Mouse (Mus musculus): ENCODE results near the gene Mdn1. TPM values are rescaled to one million over a fixed set of nuclear protein-coding genes. Genes with fewer than 3 reads are reported as not detected.

Gene Mdn1
- total RNA-seq, 2 experiments from 2014 or later: 65.1 to 110 TPM

DNA sequence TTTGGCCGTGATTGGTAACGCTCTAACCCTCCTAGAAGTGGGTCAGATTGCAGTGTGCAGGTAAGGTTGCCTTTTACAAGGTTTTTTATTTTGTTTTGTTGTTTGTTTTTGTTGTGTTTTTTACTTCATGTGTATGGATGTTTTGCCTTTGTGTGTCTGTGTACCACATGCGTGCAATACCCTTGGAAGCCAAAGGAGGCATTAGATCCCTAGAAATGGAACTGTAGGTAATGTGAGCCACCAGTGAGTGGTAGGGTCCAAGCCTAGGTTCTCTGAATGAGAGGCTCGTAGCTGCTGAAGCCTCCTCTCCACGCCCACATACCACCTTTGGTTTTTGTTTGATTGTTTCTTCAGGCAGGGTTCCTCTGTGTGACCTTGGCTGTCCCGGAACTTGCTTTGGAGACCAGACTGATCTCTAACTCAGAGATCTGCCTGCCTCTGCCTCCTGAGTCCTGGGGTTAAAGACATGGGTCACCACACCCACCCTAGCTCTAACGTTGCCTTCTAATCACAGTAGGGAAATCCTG, 113.4 kb downstream of the Mdn1 start:
- ATAC-seq (replicated peaks; ENCODE audit: poor library complexity, severe bottlenecking): no peak

DNA sequence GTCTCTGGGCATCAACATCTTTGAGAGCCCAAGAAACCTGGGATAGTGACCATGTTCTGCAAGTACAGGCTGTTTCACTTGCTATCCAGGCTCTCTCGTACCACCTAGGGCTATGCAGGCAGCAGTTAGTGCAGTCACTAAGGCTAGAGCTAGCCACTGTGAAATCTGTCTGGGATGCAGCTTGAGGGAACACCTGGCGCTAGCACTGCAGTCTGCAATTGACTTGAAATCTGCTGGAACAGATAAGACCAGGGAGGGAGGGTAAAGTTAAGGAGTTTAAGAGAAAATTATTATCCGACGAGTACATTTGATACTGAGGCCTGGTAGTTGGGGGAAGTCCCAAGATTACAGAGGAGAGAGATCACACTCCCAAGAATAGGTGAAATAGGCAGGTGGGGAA, 123.1 kb downstream of the Mdn1 start:
- no peak for ATAC-seq (replicated peaks; ENCODE audit: poor library complexity, severe bottlenecking)

DNA sequence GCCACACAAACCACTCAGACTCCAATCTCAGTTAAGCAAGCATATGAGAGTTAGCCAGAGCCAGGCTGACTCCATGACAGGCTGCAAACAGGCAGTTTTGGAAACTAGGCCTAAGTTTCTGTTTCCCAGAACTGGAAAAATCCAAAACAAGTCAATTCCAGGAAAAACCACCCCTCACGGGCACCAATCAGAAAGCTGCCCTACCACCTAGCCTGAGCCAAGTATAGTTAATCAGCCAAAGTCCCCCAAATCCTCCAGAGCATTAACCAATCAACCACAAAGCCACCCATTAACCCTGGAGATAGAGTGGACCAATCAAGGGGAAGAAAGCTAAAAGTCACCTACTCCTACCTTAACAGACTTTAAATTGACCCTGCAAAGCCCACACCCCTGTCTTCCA, 130.2 kb downstream of the Mdn1 start:
- ATAC-seq (replicated peaks; ENCODE audit: poor library complexity, severe bottlenecking): no peak

DNA sequence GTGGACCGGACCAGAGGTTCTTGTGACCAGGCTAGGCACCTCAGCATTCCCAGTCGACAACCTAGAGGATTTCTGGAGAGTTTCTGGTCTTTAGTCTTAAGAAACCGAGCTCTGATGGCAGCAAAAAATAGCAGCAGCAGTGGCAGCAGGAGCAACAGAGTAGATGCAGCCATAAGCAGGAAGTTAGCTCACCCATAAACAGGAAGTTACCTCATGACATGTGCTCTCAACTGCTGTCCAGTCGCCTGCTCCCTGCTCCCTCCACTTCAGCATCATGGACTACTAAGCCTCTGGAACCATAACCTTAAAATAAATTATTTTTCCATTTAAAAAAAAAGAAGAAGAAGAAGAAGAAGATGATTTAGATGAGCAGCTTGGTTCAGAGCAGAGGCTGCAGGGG, 132.1 kb downstream of the Mdn1 start:
- peak; percentile 58; the same call in 1 of the 2 replicates for ATAC-seq (replicated peaks; ENCODE audit: poor library complexity, severe bottlenecking)

DNA sequence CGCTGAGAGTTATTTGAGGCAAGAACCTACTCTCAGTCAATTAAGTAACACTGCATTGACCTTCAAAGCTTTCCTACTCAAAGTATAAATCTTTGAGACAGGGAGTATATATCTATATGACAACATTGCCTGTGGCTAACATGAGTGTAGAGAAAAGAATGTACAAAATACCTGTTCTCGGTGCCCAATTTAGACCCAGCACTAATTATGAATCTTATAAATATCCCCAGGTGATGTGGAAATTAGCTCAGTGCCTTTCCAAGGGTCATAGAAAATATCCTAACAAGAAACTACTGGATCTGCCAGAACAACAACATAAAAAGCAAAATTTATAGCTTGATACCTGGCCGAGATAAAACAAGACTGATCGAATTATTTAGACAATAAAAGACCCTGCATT, 142.1 kb downstream of the Mdn1 start:
- ATAC-seq (replicated peaks; ENCODE audit: poor library complexity, severe bottlenecking): no peak

DNA sequence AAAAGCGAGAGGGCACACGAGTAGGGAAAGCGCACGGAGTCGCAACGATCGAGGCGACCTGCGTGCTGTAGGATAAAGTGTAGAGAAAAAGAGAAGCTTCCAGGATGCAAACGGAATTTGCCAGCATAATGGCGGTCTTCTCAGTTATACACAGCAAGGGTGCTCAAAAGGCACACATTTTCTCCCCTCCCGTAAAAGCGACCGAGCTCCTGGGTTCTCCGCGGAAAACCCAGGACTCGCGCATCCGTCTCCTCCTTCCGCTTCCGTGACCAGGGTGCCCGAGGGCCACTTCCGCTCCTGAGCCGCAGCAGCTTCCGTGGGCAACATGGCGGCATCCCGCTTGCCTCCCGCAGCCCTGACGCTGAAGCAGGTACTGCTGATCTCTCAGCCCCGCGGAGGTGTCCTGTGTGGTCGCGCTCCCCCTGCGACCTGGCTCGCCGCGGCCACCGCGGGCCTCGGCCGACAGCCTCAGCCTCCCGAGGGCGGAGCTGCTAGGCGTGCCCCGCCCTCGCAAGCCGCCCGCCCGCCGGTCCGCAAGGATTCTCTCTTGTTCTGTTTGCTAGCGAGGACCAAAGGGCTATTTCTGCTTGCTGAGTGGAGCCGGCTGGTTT, 143.2 kb downstream of the Mdn1 start, which contains the start of gene Lyrm2:
Gene Lyrm2 (plus strand): TSS at position 288 of the 611 bp plus-strand sequence.
- ATAC-seq (replicated peaks; ENCODE audit: poor library complexity, severe bottlenecking): peak; percentile 100

DNA sequence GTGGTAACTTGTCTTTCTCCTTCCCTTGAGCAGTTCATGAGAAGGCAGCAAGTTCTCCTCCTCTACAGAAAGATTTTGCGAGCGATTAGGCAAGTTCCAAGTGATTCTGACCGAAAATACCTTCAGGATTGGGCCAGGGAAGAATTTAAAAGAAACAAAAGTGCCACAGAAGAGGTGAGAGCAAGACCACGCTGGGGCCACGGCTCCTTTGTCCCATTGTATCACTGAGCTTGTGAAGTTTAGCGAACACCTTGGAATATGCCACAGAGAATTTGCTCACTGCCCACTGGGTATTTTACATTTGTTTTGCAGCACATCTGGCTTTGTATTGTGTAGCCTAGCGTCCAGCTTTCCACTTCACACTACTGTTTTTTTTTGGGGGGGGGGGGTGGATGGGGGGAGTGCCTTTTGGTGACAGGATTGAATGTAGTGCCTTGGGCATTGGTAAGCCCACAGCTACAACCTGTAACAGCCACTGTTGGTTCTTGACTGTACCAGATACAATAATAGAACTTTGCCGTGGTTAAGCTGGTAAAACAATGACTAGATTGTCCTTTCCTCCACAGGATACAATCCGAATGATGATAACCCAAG, 143.8 kb downstream of the Mdn1 start:
- ATAC-seq (replicated peaks; ENCODE audit: poor library complexity, severe bottlenecking): no peak

DNA sequence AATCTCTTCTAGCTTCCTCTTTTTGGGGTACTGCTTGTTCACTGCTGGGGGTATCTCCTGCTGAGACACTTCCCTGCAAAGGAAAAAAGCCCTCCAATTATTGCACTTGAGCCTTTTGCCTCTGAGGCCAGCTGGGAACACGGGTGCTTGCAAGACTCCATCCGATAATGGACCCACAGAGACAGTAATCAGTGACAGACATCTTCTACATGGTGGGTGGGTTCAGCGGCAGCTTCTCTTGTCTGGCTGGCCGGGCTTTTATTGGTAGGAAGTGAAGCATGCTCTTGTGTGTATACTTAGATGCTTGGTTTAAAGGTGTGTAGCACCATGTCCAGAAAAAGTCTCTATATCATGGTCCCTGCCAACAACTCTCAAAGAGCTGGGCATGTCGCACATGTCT, 160.6 kb downstream of the Mdn1 start:
- no peak for ATAC-seq (replicated peaks; ENCODE audit: poor library complexity, severe bottlenecking)

DNA sequence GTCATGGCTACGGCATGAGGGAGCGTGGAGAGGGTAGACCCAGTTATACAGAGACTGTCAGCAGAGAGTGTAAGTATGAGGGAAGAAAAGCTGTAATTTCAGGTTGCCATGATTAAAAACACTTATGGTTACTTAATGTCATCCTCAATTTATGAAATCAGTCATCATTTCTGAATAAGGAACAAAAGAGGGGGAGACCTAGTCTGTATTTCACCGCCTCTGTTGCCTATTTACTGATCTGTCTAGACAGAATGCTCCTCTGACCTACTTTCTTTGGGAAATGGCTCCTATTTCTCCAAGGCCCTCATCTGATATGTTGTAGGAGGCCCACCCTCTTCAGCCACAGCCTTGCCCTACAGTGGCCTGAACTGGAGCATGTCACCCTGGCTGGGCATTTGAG, 163.8 kb downstream of the Mdn1 start:
- ATAC-seq (replicated peaks; ENCODE audit: poor library complexity, severe bottlenecking): no peak

DNA sequence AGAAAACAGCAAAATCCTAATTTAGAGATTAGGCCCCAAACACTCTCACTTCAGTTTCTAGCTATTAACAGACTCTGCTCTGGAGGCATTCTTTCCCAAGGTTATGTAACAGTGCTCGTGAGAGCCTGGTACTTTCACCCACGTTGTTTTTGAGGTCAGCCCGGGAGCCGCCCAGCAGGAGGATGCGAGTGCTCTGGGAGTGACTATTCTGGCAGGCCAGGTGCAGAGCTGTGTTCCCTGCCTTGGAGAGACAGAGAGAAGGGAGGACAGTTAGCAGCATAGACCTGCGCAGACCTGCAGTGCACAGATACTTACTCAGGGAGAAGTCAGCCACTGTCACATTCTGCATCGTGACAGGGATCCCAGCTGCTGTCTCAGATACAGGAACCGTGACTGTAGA, 167.3 kb downstream of the Mdn1 start:
- no peak for ATAC-seq (replicated peaks; ENCODE audit: poor library complexity, severe bottlenecking)

Other genes starting within 250 kb of the Mdn1 start
- gene Gja10, start 54.4 kb upstream of the Mdn1 start, total RNA-seq (2014; fragmentation: Nextera tagmentation): not detected in 2 replicates
- not detected in 2 replicates for gene Gja10, start 54.4 kb upstream of the Mdn1 start, total RNA-seq (2017)
- 50.6 and 54.4 TPM in 2 replicates for gene Casp8ap2, start 41.7 kb upstream of the Mdn1 start, total RNA-seq (2014; fragmentation: Nextera tagmentation)
- gene Casp8ap2, start 41.7 kb upstream of the Mdn1 start, total RNA-seq (2017): 50.4 and 66.4 TPM in 2 replicates
- gene Lyrm2, start 143.1 kb downstream of the Mdn1 start, total RNA-seq (2014; fragmentation: Nextera tagmentation): 19.6 and 28.0 TPM in 2 replicates
- gene Lyrm2, start 143.1 kb downstream of the Mdn1 start, total RNA-seq (2017): 40.2 and 82.2 TPM in 2 replicates